Mouse (Mus musculus): ENCODE measurements around the gene Sppl2b. TPM values are rescaled to one million over a fixed set of nuclear protein-coding genes. Genes with fewer than 3 reads are reported as not detected.

The Sppl2b gene
- 56.0 and 60.5 TPM in 2 replicates for polyA plus RNA-seq (2012)

DNA sequence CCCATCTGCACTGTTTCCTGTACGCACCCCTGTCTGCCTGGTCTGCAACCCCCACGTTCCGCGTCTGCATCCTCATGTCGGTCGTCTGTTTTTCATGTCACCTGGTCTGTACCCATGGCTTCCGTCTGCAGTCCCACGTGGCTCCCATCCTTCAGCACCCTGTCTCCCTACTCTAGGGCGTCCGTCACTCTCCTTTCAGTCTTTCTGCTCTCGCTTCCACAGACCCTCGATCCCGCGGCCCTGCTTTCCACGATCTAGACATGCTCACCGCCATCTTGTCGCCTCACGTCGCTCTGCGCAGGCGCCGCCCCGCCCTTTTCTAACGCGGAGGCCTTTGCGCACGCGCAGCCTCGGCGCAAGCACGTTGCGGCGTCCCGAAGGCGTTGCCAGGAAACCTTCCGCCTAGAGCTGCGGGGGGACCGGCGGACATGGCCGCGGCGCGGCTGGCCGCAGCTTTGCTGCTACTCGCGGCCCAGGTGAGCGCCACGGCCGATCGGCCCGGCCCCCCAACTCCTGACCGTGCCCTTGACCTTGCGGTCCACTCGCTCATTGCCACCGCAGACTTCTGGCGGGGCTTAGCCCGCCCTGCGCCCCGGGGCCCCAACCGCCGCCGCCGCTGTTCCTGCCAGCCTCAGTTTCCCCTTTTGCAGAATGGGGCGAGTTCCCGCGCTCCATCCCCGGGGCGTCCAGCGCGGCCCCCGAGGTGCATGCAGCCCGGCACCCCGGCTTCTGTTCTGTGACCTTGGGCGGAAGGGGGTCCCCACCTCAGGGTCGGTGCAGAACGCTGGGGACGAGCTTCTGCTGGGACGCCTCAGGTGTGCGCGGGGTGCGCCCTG is at the start of gene Sppl2b, which contains the start of gene Lsm7:
Gene Sppl2b (plus strand): TSS at position 363 of the 836 bp plus-strand sequence.
Gene Lsm7 (minus strand): TSS at position 297 of the 836 bp plus-strand sequence.
- H3K27me3 ChIP-seq (ENCODE audit: control insufficient read depth) = no peaks in the 10 kb centered on the region
- peaks cover 85% of the 10 kb centered on the region for H3K4me1 ChIP-seq (ENCODE audit: control insufficient read depth)
- peak within 1 kb of the TSS; percentile 74 for H3K4me3 ChIP-seq (replicated peaks)
- H3K9me3 ChIP-seq (ENCODE audit: control insufficient read depth, low read length) = no peaks in the 10 kb centered on the region
- no peak for TF ChIP-seq GATA1 (IDR thresholded peaks at IDR 0.05; ENCODE audit: low read length)
- no peak for TF ChIP-seq TAL1 (IDR thresholded peaks at IDR 0.05; ENCODE audit: low read length)
- H3K36me3 ChIP-seq (ENCODE audit: control insufficient read depth) = peaks cover 80% of the 10 kb centered on the region

DNA sequence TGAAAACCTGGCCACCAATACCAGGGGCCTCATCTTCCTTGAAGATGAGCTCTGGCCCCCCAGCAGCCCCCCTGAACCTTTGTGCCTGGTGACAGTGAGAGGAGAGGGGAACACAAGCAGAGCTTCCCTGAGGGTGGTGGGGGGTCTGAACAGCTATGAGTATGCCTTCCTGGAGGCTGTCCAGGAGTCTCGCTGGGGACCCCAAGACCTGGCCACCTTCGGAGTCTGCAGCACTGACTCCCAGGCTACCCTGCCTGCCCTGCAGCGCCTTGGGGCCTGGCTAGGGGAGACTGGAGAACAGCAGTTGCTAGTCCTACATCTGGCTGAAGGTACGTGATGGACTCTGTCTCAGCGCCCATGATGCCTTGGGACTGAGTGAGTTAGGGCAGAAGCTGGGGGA is 49.8 kb upstream of the Sppl2b start:
- Histone ChIP-seq H3K4me1 (ENCODE audit: control insufficient read depth) (peaks cover 57% of the 10 kb centered on the region), H3K9me3 (ENCODE audit: control insufficient read depth, low read length) (peaks cover 3% of the 10 kb centered on the region; the same call in 1 of the 2 replicates), H3K36me3 (ENCODE audit: control insufficient read depth) (peaks cover 63% of the 10 kb centered on the region), H3K4me3 (replicated peaks) (no peak overlapping the region), H3K27me3 (ENCODE audit: control insufficient read depth) (peaks cover 44% of the 10 kb centered on the region)
- TF ChIP-seq GATA1 (IDR thresholded peaks at IDR 0.05; ENCODE audit: low read length) (no peak), TAL1 (IDR thresholded peaks at IDR 0.05; ENCODE audit: low read length) (no peak)

DNA sequence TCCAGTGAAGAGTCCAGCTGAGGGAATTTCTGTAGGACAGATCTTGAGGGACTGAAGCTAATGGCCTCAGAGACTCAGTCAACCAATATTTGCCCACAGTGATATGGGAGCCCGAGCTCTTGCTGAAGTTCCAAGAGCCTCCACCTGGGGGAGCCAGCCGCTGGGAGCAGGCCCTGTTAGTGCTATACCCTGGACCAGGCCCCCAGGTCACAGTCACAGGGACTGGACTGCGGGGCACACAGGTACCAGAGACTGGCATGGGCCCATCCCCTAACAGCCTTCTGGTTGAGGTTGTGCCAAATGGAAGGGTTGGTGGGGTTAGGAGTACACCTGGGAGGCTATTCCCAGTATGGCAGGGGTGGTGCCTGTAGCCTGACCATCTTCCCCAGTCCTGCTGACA is 49.1 kb upstream of the Sppl2b start:
- Histone ChIP-seq H3K36me3 (ENCODE audit: control insufficient read depth) (peaks cover 57% of the 10 kb centered on the region), H3K4me3 (replicated peaks) (no peak overlapping the region), H3K4me1 (ENCODE audit: control insufficient read depth) (peaks cover 52% of the 10 kb centered on the region), H3K9me3 (ENCODE audit: control insufficient read depth, low read length) (peaks cover 3% of the 10 kb centered on the region; the same call in 1 of the 2 replicates), H3K27me3 (ENCODE audit: control insufficient read depth) (peaks cover 50% of the 10 kb centered on the region)
- TF ChIP-seq GATA1 (IDR thresholded peaks at IDR 0.05; ENCODE audit: low read length) (no peak), TAL1 (IDR thresholded peaks at IDR 0.05; ENCODE audit: low read length) (no peak)

DNA sequence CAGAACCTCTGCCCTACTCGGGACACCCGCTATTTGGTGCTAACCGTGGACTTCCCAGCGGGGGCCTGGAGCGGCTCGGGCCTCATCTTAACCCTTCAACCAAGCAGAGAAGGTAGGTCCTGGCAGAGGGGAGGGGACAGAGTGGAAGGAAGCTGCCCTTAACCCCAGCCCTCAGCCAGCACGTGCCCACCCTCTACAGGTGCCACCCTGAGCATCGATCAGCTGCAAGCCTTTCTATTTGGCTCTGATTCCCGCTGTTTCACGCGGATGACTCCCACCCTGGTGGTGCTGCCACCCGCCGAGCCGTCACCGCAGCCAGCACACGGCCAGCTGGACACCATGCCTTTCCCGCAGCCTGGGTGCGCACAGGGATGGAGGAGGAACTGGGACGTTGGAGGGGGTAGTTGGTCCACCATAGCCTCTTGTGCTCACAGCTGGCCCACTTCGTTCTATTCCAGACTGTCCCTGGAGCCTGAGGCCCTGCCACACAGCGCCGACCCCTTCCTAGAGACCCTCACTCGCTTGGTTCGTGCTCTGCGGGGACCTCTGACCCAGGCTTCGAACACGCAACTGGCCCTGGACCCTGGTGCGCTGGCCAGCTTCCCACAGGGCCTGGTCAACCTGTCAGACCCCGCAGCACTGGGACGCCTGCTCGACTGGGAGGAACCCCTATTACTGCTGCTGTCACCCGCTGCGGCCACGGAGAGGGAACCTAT is 48.6 kb upstream of the Sppl2b start:
- Histone ChIP-seq H3K4me1 (ENCODE audit: control insufficient read depth) (peaks cover 49% of the 10 kb centered on the region), H3K9me3 (ENCODE audit: control insufficient read depth, low read length) (peaks cover 3% of the 10 kb centered on the region; the same call in 1 of the 2 replicates), H3K36me3 (ENCODE audit: control insufficient read depth) (peaks cover 51% of the 10 kb centered on the region), H3K27me3 (ENCODE audit: control insufficient read depth) (peaks cover 56% of the 10 kb centered on the region), H3K4me3 (replicated peaks) (peak overlapping the region; percentile 58)
- TF ChIP-seq GATA1 (IDR thresholded peaks at IDR 0.05; ENCODE audit: low read length) = no peak
- TF ChIP-seq TAL1 (IDR thresholded peaks at IDR 0.05; ENCODE audit: low read length) = no peak

DNA sequence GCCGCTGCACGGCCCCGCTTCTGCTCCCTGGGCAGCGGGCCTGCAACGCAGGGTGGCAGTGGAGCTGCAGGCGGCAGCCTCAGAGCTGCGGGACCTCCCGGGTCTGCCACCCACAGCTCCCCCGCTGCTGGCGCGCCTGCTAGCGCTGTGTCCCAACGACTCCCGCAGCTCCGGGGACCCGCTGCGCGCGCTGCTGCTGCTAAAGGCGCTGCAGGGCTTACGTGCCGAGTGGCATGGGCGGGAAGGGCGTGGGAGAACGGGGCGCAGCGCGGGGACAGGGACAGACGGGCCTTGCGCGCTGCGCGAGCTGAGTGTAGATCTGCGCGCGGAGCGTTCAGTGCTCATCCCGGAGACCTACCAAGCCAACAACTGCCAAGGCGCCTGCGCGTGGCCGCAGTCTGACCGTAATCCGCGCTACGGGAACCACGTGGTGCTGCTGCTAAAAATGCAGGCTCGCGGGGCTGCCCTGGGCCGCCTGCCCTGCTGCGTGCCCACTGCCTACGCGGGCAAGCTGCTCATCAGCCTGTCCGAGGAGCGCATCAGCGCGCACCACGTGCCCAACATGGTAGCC is 47.9 kb upstream of the Sppl2b start:
- H3K27me3 ChIP-seq (ENCODE audit: control insufficient read depth) = peaks cover 62% of the 10 kb centered on the region
- TF ChIP-seq TAL1 (IDR thresholded peaks at IDR 0.05; ENCODE audit: low read length) (no peak), GATA1 (IDR thresholded peaks at IDR 0.05; ENCODE audit: low read length) (no peak)
- H3K9me3 ChIP-seq (ENCODE audit: control insufficient read depth, low read length) = peaks cover 3% of the 10 kb centered on the region; the same call in 1 of the 2 replicates
- peak overlapping the region; percentile 58 for H3K4me3 ChIP-seq (replicated peaks)
- H3K4me1 ChIP-seq (ENCODE audit: control insufficient read depth) = peaks cover 47% of the 10 kb centered on the region
- H3K36me3 ChIP-seq (ENCODE audit: control insufficient read depth) = peaks cover 45% of the 10 kb centered on the region

DNA sequence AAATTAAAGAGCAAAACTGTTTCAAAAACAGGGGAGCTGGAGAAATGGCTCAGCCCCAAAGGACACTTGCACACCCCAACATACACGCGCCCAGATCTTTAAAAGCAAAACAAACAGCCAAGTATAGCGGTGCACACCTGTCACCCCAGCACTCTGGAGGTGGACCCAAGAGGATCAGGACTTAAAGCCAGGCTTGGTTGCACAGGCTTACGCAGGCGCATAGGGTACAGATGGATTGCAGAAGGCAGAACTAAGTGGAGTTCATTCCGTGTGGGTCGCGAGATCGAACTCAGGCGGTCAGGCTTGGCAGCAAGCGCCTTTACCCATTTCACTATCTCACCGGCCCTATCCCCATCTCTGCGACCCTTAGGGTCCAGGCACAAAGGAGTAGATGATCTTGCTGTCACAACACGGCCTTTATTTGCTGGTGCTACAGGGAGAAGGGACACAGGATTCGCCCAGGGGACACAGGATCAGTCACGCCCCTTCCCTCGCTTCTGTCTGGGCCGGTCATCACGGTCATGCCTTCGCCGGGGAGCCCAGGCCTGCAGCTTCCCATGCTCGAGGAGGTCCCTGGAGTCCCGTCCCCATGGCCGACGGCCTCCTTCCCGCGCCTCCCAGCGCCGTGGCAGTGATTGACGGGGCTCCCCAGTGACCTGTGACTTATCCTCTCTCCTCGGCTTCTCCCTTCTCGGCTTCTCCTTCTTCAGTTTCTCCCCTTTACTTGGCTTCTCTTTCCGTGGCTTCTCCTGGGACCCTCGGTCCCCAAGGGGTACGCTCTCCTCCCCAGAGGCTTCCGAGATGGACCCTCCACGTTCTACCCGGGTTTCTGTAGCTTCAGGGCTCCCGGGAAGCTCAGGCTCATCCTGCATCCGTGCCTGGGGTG is 46.7 kb upstream of the Sppl2b start:
- Histone ChIP-seq H3K4me1 (ENCODE audit: control insufficient read depth) (peaks cover 40% of the 10 kb centered on the region), H3K9me3 (ENCODE audit: control insufficient read depth, low read length) (peaks cover 3% of the 10 kb centered on the region; the same call in 1 of the 2 replicates), H3K4me3 (replicated peaks) (no peak overlapping the region), H3K36me3 (ENCODE audit: control insufficient read depth) (peaks cover 33% of the 10 kb centered on the region), H3K27me3 (ENCODE audit: control insufficient read depth) (peaks cover 72% of the 10 kb centered on the region)
- TF ChIP-seq TAL1 (IDR thresholded peaks at IDR 0.05; ENCODE audit: low read length) (no peak), GATA1 (IDR thresholded peaks at IDR 0.05; ENCODE audit: low read length) (no peak)

DNA sequence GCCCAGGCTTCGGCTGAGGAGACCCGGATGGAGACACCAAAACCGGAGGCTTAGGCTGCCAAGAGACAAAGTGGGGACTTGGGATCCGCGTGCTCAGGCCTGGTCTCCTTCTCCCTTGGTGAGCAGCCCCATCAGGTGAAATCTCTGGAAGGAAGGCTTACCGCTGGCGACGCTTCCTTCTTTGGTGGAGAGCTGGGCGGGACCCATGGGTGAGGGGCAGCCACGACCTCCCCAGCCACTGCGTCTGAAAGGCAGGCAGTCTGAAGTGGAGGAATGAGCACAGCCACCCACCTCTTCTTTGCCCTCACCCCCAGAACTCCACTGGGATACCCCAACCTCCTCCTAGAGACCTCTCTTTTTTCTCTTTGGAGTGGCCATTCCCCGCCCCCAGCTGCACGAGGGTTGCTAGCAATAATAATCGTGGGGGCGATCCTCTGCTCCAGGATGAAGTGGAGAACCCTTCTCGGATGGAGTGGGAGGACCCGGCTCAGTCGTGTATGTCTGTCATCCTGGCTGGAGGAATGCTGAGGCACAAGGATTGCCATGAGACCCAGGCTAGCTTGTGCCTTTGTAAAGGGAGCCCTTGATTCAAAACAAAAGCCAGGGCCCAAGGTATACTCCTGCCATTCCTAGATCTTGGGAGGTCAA is 46.0 kb upstream of the Sppl2b start:
- Histone ChIP-seq H3K9me3 (ENCODE audit: control insufficient read depth, low read length) (peaks cover 6% of the 10 kb centered on the region; the same call in 1 of the 2 replicates), H3K4me1 (ENCODE audit: control insufficient read depth) (peaks cover 37% of the 10 kb centered on the region), H3K36me3 (ENCODE audit: control insufficient read depth) (peaks cover 25% of the 10 kb centered on the region), H3K27me3 (ENCODE audit: control insufficient read depth) (peaks cover 76% of the 10 kb centered on the region), H3K4me3 (replicated peaks) (no peak overlapping the region)
- no peak for TF ChIP-seq GATA1 (IDR thresholded peaks at IDR 0.05; ENCODE audit: low read length)
- TF ChIP-seq TAL1 (IDR thresholded peaks at IDR 0.05; ENCODE audit: low read length) = no peak

DNA sequence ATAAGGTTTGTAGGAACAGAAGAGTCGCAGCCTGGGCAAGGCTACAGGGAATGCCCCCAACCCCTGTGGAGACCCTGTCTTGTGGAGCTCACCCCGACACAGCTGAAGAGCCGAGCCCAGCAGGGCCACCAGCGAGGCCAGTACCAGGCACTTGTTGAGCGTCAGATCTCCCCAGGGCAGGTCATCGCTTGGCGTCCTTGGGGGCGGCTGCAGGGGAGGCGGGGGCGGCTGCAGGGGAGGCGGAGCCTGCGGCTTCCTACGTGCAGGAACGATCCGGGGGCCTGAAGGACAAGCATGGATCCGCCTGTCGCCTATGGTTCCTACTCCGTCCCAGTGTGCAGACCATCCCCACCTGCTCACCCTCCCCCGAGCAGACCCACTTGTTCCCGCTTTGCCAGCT is 45.0 kb upstream of the Sppl2b start:
- peaks cover 79% of the 10 kb centered on the region for H3K27me3 ChIP-seq (ENCODE audit: control insufficient read depth)
- peaks cover 15% of the 10 kb centered on the region for H3K36me3 ChIP-seq (ENCODE audit: control insufficient read depth)
- H3K4me3 ChIP-seq (replicated peaks) = no peak overlapping the region
- peaks cover 37% of the 10 kb centered on the region for H3K4me1 ChIP-seq (ENCODE audit: control insufficient read depth)
- peaks cover 6% of the 10 kb centered on the region; the same call in 1 of the 2 replicates for H3K9me3 ChIP-seq (ENCODE audit: control insufficient read depth, low read length)
- no peak for TF ChIP-seq GATA1 (IDR thresholded peaks at IDR 0.05; ENCODE audit: low read length)
- TF ChIP-seq TAL1 (IDR thresholded peaks at IDR 0.05; ENCODE audit: low read length) = no peak
